Mouse (Mus musculus) monocyte, adult 5-6 weeks (primary cell): ENCODE measurements around the gene App. TPM values are rescaled to one million over a fixed set of nuclear protein-coding genes. Genes with fewer than 3 reads are reported as not detected.

Experiments used
- ATAC-seq: fragments of 153-309, 156-312 bp; replicated peaks from 2 replicates; pipeline ENCODE4 v1.8.0; 2017; ENCODE audit warnings: mild to moderate bottlenecking; ENCODE audit not compliant: low TSS enrichment, insufficient number of reproducible peaks, severe bottlenecking, poor library complexity, low FRiP score
- total RNA-seq: library from RNA; stranded (forward); fragments of 200-1000, 200-491, 200-594 nt; gene quantifications from 3 replicates; pipeline ENCODE4 v1.2.3, GENCODE M21; 2017

The App gene
- total RNA-seq, 1 experiment from 2014 or later: 88.0 TPM

DNA sequence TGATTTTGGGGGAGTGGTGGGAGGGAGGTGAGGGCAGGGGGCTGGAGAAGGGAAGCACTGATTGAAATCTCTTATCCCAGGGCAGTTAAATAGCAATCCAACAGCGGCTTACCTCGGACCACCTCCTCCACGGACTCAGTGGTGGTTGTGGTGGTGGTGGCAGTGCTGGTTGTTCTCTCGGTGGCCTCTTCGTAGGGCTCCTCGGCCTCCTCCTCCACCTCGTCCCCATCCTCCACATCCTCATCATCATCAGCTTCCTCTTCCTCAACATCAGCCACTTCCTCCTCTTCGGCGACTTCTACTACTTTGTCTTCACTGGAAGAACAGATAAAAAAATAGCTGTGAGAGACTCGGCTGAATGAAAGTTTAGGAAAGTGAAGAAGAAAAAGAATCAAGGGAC lies 117.4 kb downstream of the App start:
- no peak for ATAC-seq

DNA sequence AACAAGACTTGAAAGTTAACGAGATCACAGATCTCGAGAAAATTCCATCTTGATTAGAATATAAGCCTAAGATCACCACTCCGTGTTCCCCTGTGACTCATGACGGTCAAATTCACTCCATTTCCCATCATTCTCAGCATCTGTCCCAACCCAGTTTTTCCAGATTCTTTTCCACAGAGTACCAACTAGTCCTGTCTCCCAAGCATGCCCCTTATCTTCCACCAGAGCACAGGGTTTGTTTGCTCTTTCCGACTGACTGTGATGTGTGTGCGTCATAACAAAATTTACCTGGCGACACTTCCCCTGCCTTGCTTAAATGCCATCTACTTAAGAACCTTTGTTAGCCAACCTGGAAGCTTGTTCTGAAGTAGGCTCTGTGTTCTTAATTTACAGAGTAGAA lies 119.6 kb downstream of the App start:
- ATAC-seq: no peak

DNA sequence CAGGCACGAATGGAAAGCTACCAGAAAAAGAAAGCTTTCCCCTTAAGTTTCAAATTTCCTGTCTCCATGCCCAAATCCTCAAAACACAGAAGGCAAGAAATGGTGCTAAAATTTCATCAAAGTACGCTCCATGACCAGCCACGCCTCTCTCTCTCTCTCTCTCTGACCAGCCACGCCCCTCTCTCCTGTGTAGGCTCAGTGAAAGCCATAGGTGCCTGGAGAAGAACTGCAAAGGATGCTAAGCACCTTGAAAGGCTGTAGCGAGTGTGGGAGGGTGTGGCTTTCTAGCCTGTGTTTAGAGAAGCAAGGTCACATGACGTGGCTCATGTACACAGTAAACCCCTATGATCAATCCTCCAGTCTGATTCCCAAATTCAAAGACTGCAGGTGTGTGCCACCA lies 126.3 kb downstream of the App start:
- no peak for ATAC-seq

DNA sequence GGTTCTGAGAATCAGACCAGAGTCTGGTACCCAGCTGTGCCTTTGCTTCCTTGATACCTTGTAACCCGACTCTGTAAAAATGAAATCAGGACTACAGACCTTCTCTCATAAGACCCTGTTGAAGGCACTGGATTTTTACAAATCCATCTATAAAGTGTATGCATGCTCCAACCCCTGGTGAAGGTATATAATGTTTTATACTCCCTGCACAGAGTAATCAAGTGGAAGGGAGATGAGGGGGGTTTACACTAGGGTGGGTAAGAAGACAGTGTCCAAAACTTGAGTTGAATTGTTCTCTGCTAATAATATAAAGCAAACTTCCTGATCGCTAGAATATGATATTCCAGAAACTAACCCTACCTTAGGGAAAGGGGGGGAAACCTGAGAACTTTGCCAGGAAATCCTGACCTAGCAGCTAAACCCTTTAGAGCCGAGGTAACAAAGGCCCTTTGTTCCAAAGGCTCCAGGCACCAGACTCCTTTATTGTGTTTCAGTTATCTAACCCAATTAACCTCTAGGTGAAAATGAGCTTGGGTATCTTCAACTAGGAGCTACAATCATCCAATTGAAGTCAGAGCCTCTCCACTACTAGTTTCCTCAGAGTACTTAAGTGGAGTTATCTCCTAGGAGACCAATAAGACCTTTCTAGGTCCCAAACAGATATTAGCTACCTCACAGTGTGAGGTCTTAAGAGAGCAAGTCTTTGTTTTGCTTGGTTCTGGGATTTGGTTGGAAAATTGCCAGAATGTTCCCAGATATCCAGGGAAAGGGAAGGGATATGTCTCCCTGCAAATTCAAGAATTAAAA lies 132.2 kb downstream of the App start:
- no peak for ATAC-seq

DNA sequence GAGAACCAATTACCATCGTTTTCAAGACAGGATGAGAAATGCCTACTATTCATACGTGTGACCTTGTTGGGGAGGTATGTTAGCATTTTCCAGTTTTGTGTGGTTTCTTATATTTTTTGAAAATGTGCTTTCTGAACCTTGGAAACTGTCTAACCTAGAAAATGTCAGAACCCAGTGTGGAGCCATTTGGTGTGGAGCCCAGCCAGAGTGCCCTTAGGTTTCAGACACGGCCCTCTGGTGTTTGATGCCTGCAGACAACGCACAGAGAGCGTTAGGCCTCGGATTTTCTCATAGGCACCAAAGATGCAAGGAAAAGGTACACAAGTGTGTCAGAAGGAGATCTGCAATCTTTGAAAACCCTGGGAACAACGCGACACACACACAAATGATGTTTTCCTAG lies 134.8 kb downstream of the App start:
- no peak for ATAC-seq

DNA sequence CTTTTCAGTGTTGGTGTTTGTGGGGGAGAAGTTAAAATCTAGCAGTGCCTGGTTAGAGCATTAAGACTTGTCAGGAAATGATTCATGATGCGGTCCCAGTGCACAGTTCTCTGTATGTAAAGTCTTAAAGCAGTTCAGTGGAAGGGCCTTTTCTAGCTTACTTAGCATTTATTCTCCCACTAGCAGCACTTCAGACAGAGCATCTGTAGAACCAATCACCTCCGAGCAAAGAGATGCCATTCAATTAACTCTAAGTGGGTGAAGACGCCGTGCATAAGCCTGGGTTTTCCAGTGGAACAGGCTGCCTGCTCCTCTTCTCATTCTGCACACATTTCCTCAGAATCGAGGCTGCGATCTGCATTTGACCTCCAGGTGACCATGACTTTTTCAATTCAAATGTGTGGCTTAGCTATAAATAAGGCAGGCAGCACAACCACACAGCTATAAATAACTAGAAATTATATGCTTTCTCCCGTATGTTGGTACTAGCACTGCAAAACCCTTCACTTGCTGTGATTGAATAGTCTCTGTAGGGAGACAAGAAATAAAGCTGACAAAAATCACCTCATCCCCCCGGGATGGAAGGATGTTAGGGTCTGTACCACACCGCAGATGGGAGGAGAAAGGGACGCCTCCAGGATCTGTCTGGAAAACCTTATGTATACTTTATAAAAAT lies 135.5 kb downstream of the App start:
- ATAC-seq: no peak

DNA sequence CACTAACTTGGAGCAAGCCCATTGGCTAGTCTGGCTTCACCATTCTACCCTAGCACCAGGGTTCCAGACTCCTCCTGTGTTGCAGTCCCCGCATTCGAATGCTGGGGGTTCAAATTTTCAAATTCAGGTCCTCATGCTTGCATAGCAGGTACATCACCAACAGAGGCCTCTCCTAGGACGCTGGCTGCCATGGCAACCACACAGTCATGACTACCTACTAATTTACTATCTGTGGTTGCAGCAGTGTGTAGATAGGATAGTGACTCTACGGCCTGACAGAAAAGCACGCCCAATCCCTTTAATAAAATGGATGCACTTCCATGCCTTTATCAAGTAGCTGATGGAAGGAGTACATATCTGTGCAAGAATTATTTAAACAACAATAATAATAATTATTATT lies 137.8 kb downstream of the App start:
- no peak for ATAC-seq

DNA sequence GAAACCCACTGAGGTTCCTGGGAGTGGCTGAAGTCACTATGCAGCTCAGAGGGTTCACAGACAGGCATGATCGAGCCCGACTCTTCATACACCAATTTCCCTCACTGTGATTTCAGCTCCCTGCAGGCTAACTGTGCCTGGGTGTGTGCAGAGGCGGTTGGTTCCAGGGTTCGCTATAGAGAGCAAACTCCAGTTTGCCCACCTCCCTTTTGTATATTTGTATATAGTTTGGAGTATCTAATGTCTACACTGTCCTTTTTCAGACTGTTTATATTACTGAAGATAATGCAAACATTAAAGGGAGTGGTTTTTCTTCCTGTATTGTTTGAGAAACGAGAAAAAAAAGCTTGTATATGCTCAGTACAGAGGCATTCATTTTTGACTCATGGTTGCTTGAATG lies 139.8 kb downstream of the App start:
- ATAC-seq: no peak

DNA sequence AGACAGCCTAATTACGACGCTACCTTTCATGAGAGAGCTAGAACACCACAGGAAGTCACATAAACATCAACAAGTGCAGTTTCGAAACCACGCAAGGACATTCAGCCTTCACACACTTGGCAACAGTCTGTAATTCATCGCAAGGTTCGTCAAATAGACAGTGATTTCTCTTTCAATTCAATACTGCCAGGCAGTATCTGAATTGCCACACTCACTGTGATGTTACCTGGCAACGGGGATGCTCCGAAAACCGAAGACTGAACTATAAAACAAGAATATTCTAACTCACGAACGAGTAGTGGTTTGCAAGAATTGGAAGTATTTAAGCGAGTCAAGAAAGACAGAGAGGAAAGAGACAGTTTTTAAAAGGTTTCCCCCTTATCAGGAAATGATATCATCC lies 142.8 kb downstream of the App start:
- no peak for ATAC-seq

DNA sequence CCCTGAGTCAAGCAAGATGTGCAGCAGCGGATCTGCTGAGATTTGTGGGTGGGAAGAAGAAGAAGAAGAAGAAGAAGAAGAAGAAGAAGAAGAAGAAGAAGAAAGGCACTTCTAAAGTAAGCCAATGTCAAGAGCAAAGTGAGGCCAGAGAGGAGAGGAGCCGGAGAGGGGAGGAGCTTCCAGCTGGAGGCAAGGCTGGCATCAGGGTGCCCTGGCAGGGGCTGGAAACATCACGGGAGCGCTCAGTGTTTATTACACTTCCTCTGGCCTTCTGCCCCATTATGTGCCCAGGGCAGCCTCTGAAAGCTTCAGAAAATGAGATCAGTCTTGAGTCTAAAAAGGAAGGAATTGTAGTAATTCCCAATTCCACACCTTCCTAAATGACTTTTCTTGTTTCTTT lies 145.2 kb downstream of the App start:
- ATAC-seq: no peak

DNA sequence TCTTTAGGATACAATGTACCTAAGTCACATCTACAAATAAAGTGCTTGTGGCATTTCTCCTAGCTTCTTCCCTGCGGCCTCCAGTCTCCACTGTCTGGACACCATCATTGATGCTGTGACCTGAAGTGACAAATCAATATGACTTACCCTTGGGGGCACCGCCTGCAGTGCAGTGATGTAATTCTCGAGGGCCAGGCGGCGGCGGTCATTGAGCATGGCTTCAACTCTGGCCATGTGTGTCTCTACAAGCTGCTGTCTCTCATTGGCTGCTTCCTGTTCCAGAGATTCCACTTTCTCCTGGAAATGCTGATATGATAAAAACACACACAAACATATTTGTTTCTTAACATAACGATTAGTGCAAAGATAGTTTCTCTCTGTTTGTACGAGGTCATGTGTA lies 148.9 kb downstream of the App start:
- ATAC-seq: no peak

DNA sequence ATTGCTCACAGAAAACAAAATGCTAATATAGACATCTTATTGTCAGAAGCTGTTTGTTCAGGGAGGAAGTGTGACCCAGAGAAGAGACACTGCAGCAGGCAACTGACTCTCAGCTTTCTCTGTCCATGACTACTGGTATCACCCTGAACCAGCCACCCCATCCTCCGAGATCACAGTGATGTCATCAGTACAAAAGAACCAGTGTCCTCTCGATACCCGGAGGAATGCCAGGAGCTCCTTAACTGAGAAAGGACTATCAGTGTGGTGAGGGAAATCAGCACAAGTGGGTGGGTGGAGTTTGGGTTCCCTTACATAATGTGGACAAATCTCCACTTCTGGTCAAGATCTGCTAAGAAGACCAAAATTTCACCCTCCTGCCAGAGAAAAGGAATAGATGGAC lies 150.5 kb downstream of the App start:
- ATAC-seq: no peak

DNA sequence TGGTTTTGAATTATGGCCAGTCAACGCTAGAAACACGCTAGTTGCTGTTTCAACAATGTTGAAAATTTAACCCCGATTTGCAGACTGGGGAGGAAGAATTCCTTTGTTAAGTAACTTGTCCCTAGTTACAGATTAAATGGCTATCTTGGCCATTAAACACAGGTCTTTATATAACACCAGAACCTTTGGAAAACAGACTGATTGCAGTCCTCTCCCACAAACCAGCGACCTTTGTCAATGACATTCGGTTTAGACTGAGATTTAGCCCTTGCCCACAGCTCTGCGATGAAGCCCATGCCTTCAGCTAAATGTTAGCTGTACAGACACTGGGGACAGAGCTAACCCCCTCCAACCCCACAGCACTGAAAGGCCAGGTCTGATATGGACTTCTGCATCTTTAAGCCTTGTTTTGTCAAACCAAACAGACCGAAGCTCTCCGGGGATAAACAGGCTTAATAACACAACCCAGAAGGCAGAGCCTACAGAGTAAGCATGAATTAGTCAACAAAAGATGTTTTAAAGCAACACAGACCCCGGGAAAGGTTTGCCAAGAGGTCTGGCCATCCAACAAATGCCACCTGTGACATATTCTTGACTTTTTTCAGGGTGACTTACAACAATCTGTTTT lies 152.8 kb downstream of the App start:
- ATAC-seq: no peak

DNA sequence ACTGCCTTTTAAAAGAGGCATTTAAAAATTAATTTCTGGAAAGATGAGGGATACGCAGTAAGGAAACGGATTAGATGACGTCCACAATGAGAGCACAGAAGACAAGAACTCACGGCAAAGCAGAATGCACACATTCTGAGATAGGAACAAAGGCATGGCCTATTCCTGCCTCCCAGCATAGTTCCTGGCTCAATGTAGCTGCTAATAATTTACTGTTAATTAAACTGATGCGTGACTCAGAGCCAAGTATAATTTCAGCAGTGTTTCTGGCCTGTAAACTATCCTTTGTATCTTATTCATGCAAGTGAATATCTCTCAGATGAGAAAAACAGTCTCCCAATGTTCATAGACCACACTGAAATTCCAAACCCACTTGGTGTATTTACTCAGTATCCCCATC lies 154.3 kb downstream of the App start:
- no peak for ATAC-seq

DNA sequence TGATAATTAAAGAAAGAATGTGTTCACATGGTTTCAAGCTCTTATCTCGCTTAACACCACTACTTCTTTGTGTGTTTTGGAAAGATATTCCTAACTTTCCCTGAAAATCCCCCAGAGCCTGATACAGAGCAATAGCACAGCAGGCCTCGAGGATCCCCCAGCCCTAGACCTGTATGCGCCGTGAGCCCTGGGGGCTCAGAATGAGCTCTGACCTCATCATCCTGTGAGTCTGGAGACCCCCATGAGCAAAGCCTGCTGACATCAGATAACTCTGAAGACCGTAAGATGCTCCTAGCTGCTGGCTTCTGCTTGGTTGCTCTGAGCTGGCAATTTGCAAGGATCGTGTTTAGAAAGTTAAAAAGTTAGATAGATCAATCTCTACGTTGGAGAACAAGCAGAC lies 155.7 kb downstream of the App start:
- no peak for ATAC-seq

DNA sequence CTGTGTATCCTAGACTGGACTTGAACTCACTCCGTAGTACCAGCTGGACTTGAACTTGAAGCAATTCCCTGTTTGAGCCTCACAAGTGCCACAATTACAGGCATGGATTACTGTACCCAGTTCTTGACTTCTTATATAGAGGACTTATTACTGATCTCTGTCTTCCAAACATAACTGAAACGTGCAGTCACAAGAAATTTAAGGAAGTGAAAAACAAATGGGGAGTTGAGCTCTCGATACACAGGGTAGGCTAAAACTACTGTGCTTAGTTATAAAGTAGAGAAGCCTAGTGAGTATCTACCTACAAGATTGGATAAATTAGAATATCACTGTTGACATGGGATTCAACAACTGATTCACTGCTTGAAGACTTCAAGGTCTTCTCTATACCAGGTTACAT lies 160.9 kb downstream of the App start:
- ATAC-seq: no peak

DNA sequence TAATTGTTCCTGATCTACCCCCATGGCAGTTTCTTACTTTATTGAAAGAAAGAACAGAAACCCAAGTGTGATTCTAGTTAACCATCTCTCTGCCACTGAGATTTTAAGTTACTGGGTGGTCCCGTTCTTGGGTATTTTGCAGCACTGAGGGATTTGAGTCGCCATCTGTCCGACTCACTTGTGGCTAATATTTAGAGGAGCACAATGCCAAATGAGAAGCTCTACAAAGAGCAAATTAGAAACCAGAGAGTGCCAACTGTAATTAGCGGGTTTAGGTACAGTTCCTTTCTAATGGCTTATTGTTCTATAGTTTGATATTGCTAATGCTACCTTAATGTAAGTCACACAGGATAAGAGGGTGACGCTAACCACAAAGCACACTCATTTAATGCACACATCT lies 161.4 kb downstream of the App start:
- no peak for ATAC-seq

DNA sequence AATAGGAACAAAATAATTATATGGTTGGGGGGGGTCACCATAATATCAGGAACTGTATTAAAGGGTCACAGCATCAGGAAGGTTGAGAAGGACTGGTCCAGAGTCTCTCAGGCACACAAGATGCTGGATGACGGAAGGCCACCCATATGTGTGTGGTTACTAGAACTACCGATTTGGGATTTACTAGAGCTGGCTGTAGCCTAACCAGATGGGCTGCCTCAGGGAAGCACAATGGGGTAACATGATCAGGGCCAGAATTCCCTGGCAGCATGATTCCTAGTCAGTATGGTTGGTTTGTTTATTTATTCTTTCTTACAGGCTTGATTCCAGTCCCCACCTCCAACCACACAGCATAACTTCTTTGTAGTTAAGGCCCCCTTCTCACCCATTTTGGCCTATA lies 162.9 kb downstream of the App start:
- ATAC-seq: no peak

DNA sequence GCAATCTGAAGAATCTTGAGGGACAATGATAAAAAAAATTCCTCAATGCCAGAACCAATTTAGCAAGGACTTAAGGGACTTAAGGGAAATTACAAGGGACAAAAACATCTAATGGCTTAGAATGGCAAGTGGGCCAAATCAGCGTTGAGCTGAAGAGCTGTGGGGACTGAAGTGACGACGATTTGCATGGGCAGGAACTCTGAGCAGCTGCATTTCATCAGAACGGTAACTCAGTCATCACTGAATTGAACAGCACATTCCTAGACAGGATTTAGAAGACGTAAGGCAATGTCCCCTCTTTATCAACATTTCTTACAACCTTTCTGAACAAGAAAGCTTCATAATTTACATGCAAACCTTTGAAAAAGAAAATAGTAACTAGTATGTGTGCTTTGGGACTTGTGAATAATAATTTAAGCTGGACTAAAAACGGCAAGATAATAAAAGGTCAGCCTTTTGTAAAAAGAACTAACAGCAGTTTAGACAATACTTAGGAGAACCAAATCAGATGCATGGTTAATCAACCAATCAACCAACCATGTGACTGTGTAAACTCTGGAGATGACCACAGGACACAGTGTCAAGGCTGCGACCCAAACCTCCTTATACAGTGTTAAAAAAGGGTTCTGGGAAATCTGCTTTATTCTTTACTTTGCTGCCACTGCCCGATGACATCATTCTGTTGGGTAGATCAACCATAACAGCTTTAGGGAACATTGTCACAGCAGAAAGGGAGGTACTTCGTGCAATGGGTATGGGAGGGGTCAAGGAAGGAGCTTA lies 164.5 kb downstream of the App start:
- no peak for ATAC-seq
